Mouse (Mus musculus): ENCODE data around the gene Ccdc190.

GRCm38 (mm10) chr1:169900771-169901336 lies 27.6 kb upstream of the Ccdc190 start:
- TF ChIP-seq CTCF (IDR thresholded peaks at IDR 0.05) (no peak), EP300 (IDR thresholded peaks at IDR 0.05) (no peak)

Measured in lung, postnatal 0 days (tissue).